Mouse (Mus musculus) adrenal gland, postnatal 36 days (tissue): ENCODE results near the gene Xdh. TPM values are rescaled to one million over a fixed set of nuclear protein-coding genes. Genes with fewer than 3 reads are reported as not detected.
A peak's percentile ranks its signal among the peaks of the same experiment; 100 is the strongest.
"Not testable (repeated sequence)": the region's sequence is repeated elsewhere in the genome, so short reads cannot be mapped to it uniquely, and the experiment has no call there.

Experiments
- DNase-seq, 2 experiments: peaks; one replicate each; pipeline ENCODE4 v3.0.0; 2021; ENCODE audit warnings: mixed read lengths in 1 of 2
- total RNA-seq, 2 experiments: library from RNA; stranded (reverse); gene quantifications; 2 replicates each; pipeline ENCODE4 v1.2.3; 2021

Gene Xdh
- total RNA-seq, 2 experiments from 2014 or later, result 334 to 458 TPM

DNA sequence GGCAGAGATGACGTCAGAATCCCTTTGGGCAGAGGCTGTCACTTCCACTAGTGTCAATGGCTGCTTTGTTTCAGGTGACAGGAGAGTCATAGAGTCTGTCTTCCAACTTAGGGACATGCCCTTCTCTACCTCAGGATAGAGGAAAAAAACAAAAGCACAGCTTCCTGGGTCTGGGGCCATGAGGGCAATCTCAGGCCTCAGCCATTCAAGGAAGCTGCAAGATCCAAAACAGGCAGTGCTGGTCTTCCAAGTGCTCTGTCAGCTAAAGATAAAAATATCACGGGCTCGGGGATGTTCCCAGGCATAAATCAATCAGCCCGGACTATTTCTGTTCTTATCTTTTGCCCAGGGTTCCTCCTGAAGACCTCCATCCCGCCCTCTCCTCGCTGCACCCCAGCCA, 68.7 kb downstream of the Xdh start:
- peak; percentile 22 to 35 for DNase-seq

DNA sequence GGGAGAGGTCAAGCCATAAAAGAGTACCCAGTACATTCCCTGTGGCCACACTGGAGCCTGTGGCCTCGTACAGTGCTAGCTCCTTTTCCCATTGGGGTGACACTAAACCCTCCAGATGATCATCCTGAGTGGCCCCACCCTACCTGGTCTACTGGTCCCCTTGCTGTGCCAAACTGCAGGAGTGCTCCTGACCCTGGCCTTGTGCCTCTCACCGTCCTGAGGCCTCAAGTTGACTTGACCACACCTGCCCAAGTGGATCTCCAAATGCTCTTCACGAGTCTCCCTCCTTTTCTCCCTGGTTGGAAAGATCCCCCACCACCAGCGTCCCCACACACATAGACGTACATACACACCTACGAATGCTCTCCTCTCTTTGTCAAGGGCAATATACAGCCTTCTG, 69.7 kb downstream of the Xdh start:
- no peak for DNase-seq

DNA sequence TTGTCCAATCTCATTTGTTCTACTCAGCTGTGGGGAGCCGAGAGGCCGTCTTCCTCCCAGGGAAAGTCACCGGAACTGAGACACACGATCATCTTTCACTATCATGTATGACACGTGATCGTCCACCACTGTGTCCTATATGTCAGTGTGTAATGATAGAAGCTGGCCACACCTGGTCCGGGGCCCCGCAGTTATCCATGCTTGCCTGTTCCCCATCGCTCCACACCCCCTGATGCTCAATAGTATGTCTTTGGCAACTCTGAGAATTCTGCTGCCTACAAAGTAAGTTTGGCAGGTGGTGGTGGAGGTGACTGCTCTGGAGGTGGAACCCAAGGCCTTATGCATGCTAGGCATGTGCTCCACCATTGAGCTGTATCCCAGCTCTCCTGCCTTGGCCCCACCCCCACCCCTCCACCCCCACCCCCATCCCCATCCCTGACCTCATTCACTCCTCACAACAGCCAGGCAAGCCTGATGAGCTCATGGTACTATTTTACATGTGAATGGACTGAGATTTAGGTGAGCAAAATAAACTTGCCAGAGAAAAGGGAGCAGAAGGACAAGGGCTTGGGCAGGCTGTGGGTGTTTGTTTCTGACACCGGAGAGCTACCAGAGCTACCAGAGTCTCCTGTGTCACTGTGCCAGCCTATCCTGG, 70.6 kb downstream of the Xdh start:
- no peak for DNase-seq

DNA sequence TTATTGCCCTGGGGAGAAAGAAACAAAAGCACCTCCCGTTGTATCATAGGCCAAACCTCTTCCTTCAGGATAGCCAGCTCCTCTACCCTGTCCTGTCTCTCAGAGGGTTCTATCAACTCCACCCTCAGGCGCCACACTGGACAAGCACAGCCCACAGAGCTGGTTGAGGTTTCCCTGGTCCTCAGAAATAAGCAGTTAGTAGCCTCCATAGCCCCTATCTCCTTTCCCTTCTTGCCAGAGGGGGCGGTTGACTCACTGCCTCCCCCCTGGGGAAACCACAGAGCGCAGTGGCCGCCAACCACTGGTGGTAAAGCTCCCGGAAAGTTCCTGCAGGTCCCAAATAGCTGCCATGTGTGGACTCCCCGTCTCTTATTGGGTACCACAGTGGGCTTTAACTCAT, 74.3 kb downstream of the Xdh start:
- DNase-seq, result no peak

DNA sequence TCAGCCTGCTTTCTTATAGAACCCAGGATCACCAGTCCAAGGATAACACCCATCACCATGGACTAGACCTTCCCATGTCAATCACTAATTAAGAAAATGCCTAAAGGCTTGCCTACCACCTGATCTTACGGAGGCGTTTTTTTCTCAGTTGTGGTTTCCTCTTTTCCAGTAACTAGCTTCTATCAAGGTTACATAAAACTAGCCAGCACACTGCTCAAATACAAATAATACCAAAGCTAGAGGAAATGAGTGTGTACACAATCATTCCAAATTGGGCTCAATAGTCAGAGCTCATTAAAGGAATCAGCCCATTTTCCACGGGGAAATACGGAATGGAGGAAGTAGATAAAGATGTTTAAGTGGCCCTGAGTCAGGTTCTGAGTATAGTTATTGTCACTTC, 74.7 kb downstream of the Xdh start:
- DNase-seq, result no peak

DNA sequence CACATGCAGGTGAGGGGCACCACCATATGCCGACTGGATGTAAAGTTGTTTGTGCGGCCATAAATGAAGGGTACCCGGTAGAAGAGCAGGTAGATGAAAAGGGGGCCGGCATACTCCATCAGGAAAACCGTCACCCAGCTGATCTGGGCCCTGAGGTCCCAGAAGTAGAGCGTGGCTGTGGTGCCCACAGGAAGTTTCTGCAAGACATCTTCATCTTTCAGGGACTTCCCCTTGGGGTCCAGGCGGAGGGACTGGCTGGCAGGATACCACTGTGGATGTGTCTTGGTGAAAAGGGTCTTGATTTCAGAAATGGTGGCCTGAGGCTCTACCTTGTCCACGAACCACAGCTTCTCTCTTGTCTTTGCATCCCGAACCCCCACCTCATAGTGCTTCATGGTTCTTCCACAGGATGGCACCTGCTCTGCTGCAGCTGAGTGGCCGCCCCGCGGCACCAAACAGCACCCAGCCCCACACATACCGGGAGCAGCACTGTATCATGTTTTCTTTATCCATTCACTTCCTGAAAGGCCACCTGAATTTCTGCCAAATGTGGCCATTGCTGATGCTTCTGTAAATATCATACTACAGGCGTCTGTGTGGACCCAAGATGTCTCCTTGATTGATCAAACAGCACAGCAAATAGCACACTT, 78.9 kb downstream of the Xdh start:
- DNase-seq, result no peak

DNA sequence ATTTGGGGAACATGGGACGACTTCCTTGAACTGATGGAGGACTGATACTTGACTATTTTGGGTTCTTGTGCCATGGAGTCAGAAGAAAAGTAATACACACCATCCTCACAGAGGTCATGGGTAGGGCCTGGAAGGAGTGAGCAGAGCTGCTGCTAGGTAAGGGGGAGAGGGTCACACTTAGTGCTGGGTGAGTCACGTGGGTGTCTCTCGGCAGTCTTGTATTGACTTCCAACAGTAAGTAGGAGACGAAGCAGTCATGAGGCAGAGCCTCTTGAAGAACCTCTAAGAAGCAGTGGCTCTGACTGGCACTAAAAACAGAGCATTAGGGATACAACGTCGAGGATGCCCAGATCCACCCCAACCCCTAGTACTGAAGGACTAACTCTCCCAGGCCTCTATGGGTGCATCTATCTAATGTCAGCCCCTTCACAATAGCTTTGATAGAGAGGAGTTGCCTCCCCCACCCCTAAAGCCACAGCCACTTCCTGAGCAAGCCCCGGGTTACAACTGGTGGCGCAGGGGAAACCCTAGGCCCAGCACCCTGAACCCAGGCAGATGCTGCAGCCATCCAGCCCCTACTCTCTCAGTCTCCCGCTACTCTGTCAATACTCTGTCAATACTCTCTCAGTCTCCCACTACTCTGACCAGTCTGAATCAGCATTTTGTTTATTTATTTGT, 80.8 kb downstream of the Xdh start:
- no peak for DNase-seq

DNA sequence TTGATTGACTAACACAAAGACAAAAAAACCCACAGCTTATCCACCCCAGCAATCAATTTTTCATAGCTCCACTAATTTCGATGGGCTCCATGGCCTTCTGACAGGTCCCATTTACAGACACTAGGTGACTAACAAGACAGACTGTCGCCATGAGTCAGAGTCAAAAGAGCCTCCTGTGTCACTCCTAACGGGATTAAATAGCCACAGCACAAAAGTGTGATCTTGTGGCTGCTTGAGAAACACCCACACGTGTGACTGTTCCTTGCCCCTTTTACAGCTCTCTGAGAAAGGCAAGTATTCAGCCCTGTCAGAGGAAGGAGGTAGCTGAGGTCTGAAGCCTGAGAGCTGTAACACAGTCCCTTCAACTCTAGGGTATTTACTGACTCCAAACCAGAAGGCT, 96.3 kb downstream of the Xdh start:
- no peak for DNase-seq

DNA sequence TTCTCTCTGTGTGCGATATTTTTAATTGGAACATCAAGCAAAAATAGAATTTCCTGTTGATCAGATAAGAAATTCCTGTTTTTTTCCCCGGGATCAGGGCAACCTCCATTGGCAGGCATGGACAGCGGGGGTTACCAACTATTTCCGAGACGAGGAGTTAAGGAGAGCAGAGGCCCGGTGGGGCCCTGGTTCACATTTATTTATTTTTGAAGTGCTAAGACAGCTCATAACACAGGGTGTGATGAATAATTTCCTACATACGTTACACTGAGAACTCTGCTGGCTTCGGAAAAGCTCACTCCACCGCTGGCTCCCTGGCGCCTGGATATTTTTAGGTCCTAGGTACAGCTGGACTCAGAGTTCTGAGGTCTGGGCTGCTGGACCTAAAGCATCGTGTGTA, 97.0 kb downstream of the Xdh start:
- DNase-seq, result peak in 1 of 2 experiments; percentile 28

DNA sequence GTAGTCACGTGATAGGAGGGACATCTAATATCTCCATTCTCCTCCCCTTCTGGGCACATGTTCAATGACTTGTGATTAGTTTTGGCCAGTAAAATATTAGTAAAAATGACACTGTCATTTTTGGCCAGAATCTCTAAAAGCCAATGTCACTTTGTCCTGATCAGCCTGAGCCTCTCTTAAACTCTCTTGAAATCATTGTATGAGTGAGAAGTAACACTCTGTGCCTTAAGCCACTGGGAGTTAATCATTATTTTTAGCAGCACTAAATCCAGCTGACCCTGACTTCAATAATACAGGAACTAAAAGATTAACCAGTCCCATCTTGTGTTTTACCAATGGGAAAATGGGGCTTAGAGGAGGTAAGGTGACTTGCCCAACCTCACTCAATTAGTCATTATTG, 102.6 kb downstream of the Xdh start:
- no peak for DNase-seq

DNA sequence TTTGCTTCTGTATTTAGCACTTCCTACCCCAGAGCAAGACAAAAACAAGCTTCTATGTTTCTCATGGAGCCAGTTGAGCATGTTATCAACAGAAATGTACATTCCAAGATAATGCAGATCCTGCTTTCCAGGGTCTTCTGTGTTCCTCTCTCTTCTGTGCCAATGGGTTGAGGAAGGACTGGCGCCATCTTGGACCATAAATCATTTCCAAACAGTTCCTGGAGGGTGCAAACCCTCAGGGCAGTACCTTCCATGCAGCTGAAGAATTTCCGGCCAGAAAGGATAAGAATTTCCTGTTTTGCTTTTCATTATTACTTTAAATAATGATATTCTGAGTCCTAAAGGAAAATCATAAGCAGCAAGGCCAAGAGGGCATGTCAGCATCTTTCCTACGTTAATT, 104.4 kb downstream of the Xdh start:
- DNase-seq, result no peak

DNA sequence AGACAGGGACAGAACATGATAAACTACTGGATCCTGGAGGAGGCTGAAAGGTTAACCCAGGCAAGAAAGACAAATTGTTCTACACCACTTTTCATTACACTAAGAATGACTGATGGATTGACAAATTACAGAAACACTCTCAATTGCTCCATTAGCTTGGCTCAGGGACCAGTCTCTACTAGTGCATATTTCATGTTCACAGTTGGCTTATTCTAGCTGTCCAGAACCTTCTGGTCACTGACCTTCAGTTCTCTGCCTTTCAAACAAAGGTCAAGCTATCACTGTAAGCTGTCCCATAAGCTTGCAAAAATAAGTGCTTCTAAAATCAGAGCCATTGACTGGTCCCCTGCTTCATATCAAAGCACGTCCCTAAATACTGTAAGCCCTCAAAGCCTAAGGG, 107.0 kb downstream of the Xdh start:
- no peak for DNase-seq

DNA sequence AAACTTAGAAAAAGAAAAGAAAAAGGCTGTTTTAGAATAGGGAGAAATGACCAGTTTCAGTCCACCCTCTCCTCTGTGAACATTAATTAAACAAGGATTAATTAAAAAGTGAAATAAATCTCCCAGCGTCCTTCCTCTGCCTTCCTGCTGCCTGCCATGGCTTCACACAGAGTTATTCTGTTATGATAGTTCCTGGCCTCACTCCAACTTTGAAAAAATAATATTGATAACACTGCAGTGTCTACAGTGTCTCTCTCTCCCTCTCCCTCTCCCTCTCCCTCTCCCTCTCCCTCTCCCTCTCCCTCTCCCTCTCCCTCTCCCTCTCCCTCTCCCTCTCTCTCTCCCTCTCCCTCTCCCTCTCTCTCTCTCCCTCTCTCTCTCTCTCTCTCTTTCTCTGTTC, 110.1 kb downstream of the Xdh start:
- DNase-seq, result not testable (repeated sequence)

DNA sequence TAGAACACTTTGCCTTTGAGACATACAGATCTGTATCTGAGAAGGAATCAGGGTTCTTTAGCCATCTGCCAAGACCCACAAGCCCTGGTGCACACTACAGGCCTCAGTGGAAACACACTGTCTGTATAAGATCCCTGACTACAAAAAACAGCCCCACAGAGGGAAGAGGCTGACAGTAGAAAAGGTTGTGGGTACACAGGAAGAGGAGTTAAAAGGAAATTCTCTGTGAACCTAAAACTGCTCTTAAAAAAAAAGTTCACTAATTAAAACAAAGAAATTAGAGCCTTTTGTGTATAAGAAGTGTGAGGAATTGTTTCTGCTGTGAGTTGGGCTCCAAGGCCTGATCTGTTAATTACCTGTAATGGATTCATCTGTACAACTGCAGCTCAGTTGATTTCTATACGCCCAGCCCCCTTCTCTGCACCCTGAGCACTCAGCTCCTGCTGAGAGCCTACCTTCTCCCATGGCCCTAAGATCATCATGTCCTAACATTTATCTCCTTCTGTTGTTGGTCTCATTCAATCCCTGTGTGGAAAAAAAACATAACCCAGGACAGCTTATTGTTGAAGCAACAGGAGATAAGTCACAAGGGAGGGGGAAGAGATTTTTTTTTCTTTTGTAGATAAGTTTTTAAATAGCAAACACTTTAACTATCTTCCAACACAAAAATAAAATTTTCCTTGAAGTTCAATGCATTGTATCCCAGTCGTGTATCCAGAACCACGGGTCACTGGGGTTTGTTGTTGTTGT, 110.7 kb downstream of the Xdh start:
- no peak for DNase-seq

DNA sequence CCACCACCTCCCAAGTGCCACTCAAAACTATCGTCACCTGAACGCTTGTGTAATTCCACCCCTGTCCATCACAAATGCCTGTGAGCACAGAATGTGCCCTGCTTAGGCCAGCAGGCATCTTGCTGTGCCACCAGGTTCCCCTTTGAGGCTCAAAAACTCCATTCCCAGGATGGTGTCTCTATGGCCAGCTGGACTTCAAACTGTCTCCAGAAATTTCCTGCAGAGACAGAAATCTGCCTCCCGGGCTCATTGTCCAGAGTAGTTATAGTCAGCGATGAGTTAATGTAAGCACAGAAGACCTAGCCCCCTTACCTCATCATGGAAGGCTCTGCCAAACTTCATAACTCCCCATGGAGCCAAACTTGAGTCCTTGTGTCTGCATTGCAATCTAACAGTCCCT, 112.8 kb downstream of the Xdh start:
- no peak for DNase-seq

DNA sequence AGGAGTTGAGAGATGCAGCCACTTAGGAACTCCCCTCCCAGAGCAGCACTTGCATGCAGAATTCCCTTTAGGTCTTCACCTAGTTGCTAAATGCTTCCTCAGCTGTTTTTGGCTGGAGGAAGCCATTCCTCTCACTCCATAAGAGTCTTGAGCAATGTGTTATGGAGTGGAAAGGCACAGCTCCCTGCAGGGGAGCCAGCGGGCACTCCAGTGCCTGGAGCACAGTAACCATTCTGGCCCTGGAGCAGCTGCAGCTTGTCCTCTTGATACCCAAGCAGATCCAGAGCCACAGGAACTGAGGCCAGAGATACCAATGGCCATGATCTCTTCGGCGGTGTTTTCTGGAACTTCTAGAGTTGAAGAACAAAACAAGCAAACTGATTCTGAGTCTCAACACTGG, 113.4 kb downstream of the Xdh start:
- no peak for DNase-seq

Other genes with a start within 250 kb of the Xdh start
- 1 to 10 TPM in 1 of 2 experiments, under 1 TPM in 1; 0.89 to 1.3 TPM for gene Galnt14, start 239.7 kb downstream of the Xdh start, total RNA-seq
- 100 to 1,000 TPM in 1 of 2 experiments, 10 to 100 TPM in 1; 59.7 to 127 TPM for gene Ehd3, start 146.1 kb downstream of the Xdh start, total RNA-seq
- 1,000 to 10,000 TPM in 1 of 2 experiments, 100 to 1,000 TPM in 1; 125 to 2,977 TPM for gene Srd5a2, start 97.7 kb upstream of the Xdh start, total RNA-seq